Mouse (Mus musculus) kidney, adult 2 months (tissue): ENCODE measurements around the gene Helq.

Experiments used
- CTCF ChIP-seq: fragments of 200-500 bp; conservative IDR thresholded peaks from 2 replicates; pipeline ENCODE4 v1.5.1; 2011; ENCODE audit warnings: low read depth, mild to moderate bottlenecking, control low read depth, low read length, moderate library complexity, mixed read lengths; ENCODE audit not compliant: insufficient read depth, insufficient read length
- POLR2A ChIP-seq: fragments of 200-500 bp; IDR thresholded peaks from one replicate; pipeline ENCODE4 v1.6.1; 2011; ENCODE audit warnings: low read depth, low read length, control low read depth

- TF ChIP-seq POLR2A (no peak), CTCF (no peak)
These were observed 19.9 kb upstream of the Helq start for GRCm38 (mm10) chr5:100818341-100818740.
